ENCODE assay signal across 8 mouse cellular contexts in the genomic region with DNA sequence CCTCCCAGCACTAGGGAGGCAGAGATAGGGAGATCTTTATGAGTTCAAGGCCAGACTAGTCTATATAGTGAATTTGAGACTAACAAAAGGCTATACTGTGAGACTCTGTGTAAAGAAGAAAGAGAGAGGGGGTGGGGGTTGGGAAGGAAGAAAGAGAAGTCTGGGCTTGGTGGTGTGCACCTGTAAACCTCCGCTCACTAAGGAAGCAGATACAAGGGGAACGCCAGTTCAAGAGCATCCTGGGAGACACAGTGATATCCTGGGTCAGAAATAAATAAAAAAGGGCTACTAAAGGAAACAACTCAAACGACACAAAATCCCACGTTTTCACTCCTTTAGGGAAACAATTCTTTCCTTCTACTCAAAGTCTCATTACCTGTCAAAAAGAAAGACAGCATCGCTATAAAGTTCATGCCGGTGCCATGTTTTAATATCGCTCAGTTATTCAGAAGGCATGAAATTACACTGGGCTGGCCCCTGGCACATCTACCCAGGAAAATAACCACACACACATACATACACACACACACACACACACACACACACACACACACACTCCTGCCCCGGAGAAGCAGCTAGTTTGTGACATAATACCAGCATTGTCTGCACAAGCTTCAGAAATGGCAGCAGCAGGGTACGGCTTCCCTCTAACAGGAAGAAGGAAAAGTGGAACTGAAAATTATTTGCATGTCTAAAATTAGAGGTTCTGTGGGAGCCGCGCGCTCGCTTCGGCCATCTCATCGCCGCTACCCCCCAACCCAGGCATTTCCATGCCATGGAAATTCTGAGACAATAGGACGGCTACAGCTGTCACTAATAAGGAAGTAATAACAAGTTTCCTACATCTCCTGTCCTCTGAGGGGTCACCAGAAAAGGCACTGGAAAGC. TPM values are rescaled to one million over a fixed set of nuclear protein-coding genes. Genes with fewer than 3 reads are reported as not detected.
DNase-seq lines count a peak whose midpoint lies in the region.

No protein-coding gene starts in this region.

- intact Hi-C loops in heart, postnatal 10 days (cut with DNase I), result no loop called here

- peak; percentile 65 for DNase-seq in layer of hippocampus, adult 9-11 months
- DNase-seq in layer of hippocampus, adult 9-10 months (ENCODE audit: low spot score), result no peak
- peak; percentile 51 to 55 for DNase-seq in cerebellum, postnatal 14 days
- DNase-seq in heart, postnatal 10 days, result peak; percentile 40 to 45
- DNase-seq in lung, postnatal 10 days, result peak; percentile 25
- DNase-seq in urinary bladder, postnatal 14 days (ENCODE audit: low spot score), result no peak
- DNase-seq in frontal cortex, postnatal 25 days (ENCODE audit: low spot score in 2 of 2), result no peak
- DNase-seq in embryo, embryonic 10 days (ENCODE audit: low spot score), result no peak

RNA-seq across cellular contexts. Expression of gene Ptprj, which starts 6.6 kb away (rescaled TPM):
- total RNA-seq in heart, postnatal 10 days (2021), result 10 to 100 TPM in 1 of 2 experiments, 1 to 10 TPM in 1; 9.1 to 13.1 TPM

Comparison
In these comparisons a context has a peak if more than half of its experiments do, and no peak if none do; other contexts are left out.
1. DNase-seq: peak in layer of hippocampus, adult 9-11 months (single experiment), cerebellum, postnatal 14 days (2 of 2), heart, postnatal 10 days (2 of 2) and lung, postnatal 10 days (single experiment); none in layer of hippocampus, adult 9-10 months (single experiment), urinary bladder, postnatal 14 days (single experiment), frontal cortex, postnatal 25 days (0 of 2) and embryo, embryonic 10 days (single experiment).